Mouse (Mus musculus) left cerebral cortex, adult 18-20 months (tissue): ENCODE measurements around the gene Prdx2. TPM values are rescaled to one million over a fixed set of nuclear protein-coding genes. Genes with fewer than 3 reads are reported as not detected.

Experiments
- DNase-seq, 2 experiments: peaks; one replicate each; pipeline ENCODE4 v3.0.0; 2021 to 2022; ENCODE audit warnings: low spot score in 2 of 2, mixed read lengths in 1 of 2
- long read RNA-seq, 2 experiments: library from polyadenylated mRNA; stranded (forward); transcript quantifications; one replicate each; pipeline ENCODE4 v2.0.0; 2021
- total RNA-seq, 2 experiments: library from RNA; stranded (reverse); gene quantifications; 2 replicates each; pipeline ENCODE4 v1.2.3; 2021

The Prdx2 gene
- 100 to 1,000 TPM; 338 to 344 TPM for total RNA-seq
- long read RNA-seq, experiment 1, transcript Prdx2-208 (5 exons, 1,175 nt) = minor isoform, 8 of 411 reads
- long read RNA-seq, experiment 1, transcript Prdx2-203 (6 exons, 1,612 nt) = minor isoform, 55 of 411 reads
- long read RNA-seq, experiment 1, transcript Prdx2-201 (6 exons, 1,500 nt) = major isoform, 300 of 411 reads
- long read RNA-seq, experiment 1, partial matches to known transcripts = 34 of 411 reads
- long read RNA-seq, experiment 1, other reads (novel, unspliced or antisense) = 14 of 411 reads
- long read RNA-seq, experiment 2, transcript Prdx2-203 (6 exons, 1,612 nt) = minor isoform, 34 of 388 reads
- long read RNA-seq, experiment 2, transcript Prdx2-201 (6 exons, 1,500 nt) = major isoform, 269 of 388 reads
- long read RNA-seq, experiment 2, transcript Prdx2-208 (5 exons, 1,175 nt) = minor isoform, 8 of 388 reads
- long read RNA-seq, experiment 2, partial matches to known transcripts = 60 of 388 reads
- long read RNA-seq, experiment 2, other reads (novel, unspliced or antisense) = 14 of 388 reads

DNA sequence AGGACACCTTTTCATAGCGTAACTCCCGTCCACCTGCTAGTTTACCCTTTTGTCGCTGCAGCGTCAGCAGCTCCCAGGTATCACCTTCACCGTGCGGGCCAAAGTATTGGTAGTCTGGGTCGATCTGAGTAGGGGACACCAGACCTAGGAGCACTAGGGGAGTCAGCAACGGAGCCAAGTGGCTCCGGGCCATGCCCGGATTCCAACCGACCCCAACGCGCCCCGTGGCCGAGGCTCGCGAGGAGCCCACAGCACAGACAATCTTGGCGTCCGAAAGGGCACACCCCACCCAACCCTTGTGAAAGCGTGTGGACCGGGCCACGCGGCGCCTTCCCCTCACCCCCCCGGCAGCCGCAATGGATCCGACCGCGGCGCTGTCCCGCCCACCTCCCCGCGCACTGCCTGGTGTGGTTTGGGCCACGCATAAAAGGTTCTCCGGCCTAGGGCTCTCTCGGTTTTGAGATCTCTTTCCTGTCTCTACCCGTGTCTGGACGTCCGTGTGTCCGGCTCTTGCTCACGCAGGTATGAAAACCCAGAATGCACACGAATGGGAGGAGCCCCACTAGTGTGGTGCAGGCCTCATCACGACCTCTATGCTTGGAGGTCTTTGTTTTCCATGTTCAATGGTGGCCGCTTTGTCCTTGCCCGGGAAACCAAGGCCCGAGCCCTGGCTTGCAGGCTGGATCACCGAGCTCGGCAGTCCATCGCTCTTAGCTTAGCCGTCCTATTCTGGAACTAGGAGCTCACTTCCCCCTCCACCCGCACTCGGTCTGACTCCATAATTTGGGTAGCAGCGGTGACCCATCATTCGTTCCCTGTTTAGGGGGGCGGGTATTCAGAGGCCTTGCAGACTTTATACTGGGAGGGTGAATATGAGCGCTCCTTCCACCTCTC lies at the start of gene Prdx2, which contains the start of the genes Gm49661 and Rnaseh2a:
Gene Prdx2 (plus strand): TSS at position 347 of the 894 bp plus-strand sequence.
Gene Gm49661 (minus strand): TSS at position 193 of the 894 bp plus-strand sequence.
Gene Rnaseh2a (minus strand): TSS at position 527 of the 894 bp plus-strand sequence.
- peak; percentile 69 to 78 for DNase-seq

DNA sequence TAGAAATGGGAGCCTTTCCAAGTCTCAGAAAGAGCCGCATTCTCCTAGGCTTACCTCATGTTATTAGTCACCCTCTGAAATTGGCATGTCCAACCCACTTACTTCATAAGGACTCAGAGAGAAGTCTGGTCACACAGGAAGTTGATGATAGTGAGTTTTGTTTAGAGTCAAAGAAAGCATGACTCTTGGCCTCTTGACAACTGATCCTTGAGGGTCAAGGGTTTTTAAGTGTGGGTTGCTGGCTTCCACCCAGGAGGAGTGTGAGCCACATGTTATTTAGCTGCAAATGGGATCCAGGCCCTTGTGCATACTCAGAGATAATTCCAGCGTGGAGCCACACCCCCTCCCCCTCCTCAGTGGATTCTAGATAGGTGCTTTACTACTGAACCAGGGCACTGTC lies 47.8 kb upstream of the Prdx2 start:
- no peak for DNase-seq

GRCm38 (mm10) chr8:84925557-84925956 lies 43.8 kb upstream of the Prdx2 start:
- no peak for DNase-seq

DNA sequence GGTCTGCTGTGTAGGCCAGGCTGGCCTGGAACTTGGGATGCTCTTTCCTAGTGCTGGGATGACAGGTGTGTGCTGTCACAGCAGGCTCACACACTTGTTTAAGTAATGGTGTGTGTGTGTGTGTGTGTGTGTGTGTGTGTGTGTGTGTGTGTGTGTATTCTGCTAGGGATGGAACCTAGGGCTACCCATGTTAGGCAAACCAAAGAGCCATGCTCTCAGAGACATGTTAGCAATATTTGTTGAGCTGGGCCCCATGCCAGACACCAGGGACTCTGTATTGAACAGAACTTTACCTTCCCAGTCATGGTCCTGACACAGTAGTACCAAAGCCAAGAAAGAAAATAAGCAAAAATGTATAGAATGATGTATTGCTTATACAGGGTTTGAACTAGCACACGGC lies 41.9 kb upstream of the Prdx2 start:
- no peak for DNase-seq

GRCm38 (mm10) chr8:84928456-84929306 lies 40.7 kb upstream of the Prdx2 start:
- peak; percentile 75 to 79 for DNase-seq

- DNase-seq = no peak
Observed at GRCm38 (mm10) chr8:84930582-84930981, 38.8 kb upstream of the Prdx2 start.

- DNase-seq = peak in 1 of 2 experiments; percentile 40
Observed at GRCm38 (mm10) chr8:84933767-84934559, 35.4 kb upstream of the Prdx2 start.

DNA sequence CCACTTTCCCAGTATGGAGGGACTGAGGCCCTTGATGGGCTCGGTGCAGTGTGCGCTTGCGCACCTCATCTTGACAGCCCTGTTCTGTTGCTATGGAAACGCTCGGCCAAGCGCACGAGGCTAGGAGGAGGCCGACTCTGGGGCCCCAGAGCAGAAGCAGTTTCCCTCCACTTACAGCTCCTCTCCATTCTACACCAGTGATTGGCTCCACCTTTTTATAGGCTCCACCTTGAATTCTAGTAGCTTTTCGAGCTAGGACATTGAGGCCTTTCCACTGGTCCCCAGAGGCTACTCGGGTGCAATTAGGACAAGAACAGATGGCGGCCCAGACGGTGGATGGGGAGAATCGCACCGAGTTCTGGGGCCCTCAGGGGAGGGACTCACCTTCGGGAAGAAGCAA lies 34.5 kb upstream of the Prdx2 start:
- peak; percentile 48 to 50 for DNase-seq

- DNase-seq = no peak
Observed at GRCm38 (mm10) chr8:84935489-84935888, 33.9 kb upstream of the Prdx2 start.

DNA sequence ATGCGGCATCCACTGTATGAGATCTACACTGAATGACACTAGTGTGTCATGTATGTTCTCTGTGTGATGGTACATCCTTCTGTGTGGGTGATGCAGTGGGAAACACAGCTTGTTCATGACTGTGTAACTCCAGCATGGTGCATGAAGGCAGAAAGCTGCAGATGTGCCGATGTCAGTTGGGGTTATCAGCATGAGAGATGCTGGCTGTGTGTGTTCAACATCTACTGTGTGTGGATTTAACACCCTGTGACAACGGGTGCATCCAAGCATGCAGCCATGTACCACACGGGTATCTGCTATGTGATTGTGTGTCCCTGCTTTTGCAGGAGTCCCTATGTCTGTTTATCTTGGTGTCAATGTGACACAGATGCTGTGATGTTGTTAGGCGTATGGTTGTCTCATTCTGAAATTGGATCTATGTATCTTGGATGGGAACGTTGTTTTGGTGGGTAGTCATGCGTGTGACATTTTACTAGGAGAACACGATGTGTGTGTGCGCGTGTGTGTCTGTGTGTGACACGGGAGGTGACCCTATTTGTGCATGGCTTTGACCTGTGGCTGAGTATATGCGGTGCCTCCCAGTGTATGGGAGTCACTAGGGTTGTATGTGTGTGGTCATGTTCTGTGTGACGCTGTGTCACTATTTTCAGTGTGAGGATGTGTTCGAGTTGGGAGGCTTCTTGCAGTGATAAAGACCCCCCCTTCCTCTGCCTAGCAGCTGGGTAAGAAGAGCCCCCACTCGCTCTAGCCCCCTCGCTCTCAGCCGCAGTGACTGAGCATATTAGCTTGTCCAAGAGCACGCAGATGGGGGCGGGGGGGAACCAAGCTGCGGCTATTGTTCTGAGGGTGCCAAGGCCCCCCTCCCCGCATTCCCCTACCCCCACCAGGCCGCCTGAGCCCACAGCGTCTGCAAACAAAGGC lies 33.1 kb upstream of the Prdx2 start:
- DNase-seq = no peak

DNA sequence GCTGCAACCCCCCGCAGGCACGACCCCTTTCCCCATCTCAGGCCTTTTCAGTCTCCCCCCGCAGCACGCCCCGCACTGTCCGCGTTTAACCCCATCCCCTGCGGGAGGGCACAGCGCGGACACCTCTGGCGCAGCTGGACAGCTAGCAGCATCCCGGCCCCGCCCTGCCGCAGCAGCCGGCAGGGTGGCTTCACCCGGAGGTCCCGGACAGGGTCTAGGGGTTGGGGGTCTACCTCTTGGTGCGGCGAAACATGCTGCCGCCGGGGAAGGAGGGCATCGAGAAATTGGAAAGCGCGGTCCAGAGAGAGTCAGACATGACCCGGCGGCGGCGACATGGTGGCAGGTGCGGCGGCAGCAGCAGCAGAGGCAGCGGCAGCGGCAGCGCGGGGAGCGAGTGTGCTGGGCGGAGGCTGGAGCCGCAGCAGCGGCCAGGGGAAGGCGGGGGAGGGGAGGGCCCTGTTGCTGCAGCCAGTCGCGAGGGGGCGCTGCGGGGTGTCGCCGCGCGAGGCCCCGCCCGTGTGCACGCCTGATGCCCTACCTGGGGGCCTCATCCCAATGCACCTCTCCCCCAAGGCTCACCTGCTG lies 32.3 kb upstream of the Prdx2 start, which contains the start of gene Mast1:
Gene Mast1 (minus strand): TSS at position 398 of the 585 bp plus-strand sequence.
- DNase-seq = peak; percentile 81 to 83

DNA sequence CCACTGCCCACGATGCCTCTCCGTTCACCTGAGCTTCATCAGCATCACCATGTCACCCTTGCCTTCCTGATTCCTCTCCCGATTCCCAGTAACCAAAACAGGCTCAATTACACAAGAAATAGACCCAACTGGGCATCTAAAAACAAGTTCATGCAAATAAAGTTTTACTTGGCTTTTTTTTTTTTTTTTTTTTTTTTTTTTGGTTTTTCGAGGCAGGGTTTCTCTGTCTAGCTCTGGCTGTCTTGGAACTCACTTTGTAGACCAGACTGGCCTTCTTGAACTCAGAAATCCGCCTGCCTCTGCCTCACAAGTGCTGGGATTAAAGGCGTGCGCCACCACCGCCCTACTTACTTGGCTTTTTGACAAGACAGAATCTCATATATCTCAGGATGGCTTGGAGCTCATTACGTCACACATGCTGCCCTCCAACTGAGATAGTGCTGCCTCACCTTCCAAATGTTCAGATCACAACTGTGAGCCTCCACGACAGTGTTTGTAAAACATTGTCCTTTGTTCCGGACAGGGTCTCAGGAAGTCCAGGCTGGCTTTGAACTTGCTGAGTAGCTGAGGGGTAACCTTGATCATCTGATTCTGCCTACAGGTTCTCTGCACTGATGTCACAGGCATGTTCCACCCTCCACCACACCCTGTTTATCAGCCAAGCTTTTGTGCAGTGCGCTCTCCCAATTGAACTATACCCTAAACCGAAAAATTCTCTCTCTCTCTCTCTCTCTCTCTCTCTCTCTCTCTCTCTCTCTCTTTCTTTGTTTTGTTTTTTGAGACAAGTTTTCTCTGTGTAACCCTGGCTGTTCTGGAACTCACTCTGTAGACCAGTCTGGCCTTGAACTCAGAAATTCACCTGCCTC lies 31.5 kb upstream of the Prdx2 start:
- DNase-seq = no peak

GRCm38 (mm10) chr8:84943699-84944098 lies 25.7 kb upstream of the Prdx2 start:
- no peak for DNase-seq

GRCm38 (mm10) chr8:84944478-84945160 lies 24.8 kb upstream of the Prdx2 start:
- DNase-seq = peak; percentile 78

- DNase-seq = peak; percentile 79 to 87
Observed at GRCm38 (mm10) chr8:84945235-84945632, 24.2 kb upstream of the Prdx2 start.
